Mouse (Mus musculus) myocyte (in vitro differentiated cells): Measurements from ENCODE around the gene Cdhr2.

Experiments used
- E2F4 ChIP-seq: IDR thresholded peaks from one replicate; pipeline ENCODE4 v1.6.1; 2011; ENCODE audit warnings: mild to moderate bottlenecking, control low read depth, moderate library complexity; ENCODE audit not compliant: insufficient read depth
- POLR2A ChIP-seq: IDR thresholded peaks from one replicate; pipeline ENCODE4 v1.6.1; 2011; ENCODE audit warnings: low read depth, mild to moderate bottlenecking, control low read depth, moderate library complexity; ENCODE audit not compliant: insufficient read length

DNA sequence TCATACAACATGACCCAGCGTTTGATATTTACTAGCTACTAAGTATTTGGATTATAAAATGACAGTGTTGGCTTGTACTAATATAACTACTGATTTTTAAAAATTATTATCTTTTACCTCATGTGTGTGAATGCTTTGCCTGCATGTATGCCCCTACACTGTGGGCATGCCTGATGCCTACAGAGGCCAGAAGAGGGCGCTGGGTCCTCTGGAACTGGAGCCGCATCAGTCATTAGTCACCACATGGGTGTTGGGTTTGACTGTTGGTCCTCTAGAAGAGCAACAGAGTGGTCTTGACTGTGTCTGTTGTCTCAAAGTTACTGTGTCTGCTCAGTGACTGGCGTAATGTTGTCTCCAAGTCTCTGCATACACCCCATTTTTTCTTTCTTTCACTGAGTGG is 13.1 kb downstream of the Cdhr2 start:
- TF ChIP-seq POLR2A = no peak
- no peak for TF ChIP-seq E2F4
